Mouse (Mus musculus) adrenal gland, adult 8-10 months (tissue): ENCODE data around the gene Gm29423. TPM values are rescaled to one million over a fixed set of nuclear protein-coding genes. Genes with fewer than 3 reads are reported as not detected.
"Not testable (repeated sequence)": the region's sequence is repeated elsewhere in the genome, so short reads cannot be mapped to it uniquely, and the experiment has no call there.

ENCODE experiments used
- DNase-seq: peaks from one replicate; pipeline ENCODE4 v3.0.0; 2022
- total RNA-seq, 4 experiments: library from RNA; stranded (reverse); gene quantifications; 2 replicates each; pipeline ENCODE4 v1.2.4; 2022

The Gm29423 gene
- total RNA-seq = not detected

- not testable (repeated sequence) for DNase-seq
Observed at GRCm38 (mm10) chrY:70303187-70303586, at the start of gene Gm29423, which contains the start of gene Gm29644. Gene Gm29423 (minus strand): TSS chrY:70303287. Gene Gm29644 (minus strand): TSS chrY:70303343.

GRCm38 (mm10) chrY:70273542-70273941 lies 29.5 kb downstream of the Gm29423 start, which contains the start of gene Gm21118:
Gene Gm21118 (minus strand): TSS chrY:70273642.
- DNase-seq = not testable (repeated sequence)

Other genes starting within 250 kb of the Gm29423 start
- not detected for gene Gm21118, start 29.6 kb downstream of the Gm29423 start, total RNA-seq
- not detected for gene Gm29644, start 56 bp upstream of the Gm29423 start, total RNA-seq
- not detected for gene Gm20888, start 138.6 kb upstream of the Gm29423 start, total RNA-seq